ENCODE assay signal across 32 mouse cellular contexts in genomic region chr4:123803642-123804041, GRCm38 (mm10). TPM values are rescaled to one million over a fixed set of nuclear protein-coding genes. Genes with fewer than 3 reads are reported as not detected.
A peak's percentile ranks its signal among the peaks of the same experiment; 100 is the strongest.
DNase-seq lines count a peak whose midpoint lies in the region; ATAC-seq and TF ChIP-seq lines count a peak whose summit lies in the region.
"Had no signal": no experiment of that assay in that cellular context is flagged by ENCODE, and none has a peak within 500 bp of the region (broad histone marks: within the 10 kb centered on the region; RNA-seq: fewer than 3 reads in every experiment).

No protein-coding gene starts in this region.

- no peak for TF ChIP-seq EP300 in stomach, postnatal 0 days (optimal IDR thresholded peaks at IDR 0.05)

- H3K27ac ChIP-seq in stomach, postnatal 0 days (replicated peaks) = 0 out of 2 replicates have a peak overlapping the region, but pooled peaks have one; percentile 40
- H3K27ac ChIP-seq in heart, embryonic 11.5 days (ENCODE audit: low read depth, low read length) = no peak overlapping the region
- H3K27ac ChIP-seq: embryonic facial prominence, embryonic 10.5 days; forebrain, embryonic 12.5 days; gastrocnemius, adult 2 months; hindbrain, postnatal 0 days; limb, embryonic 15.5 days; liver, embryonic 14.5 days; lung, embryonic 15.5 days; neural tube, embryonic 12.5 days had no signal

- H3K27me3 ChIP-seq in Patski = no peaks in the 10 kb centered on the region
- no peaks in the 10 kb centered on the region for H3K27me3 ChIP-seq in stomach, postnatal 0 days (ENCODE audit: control insufficient read depth, insufficient read depth, low read length)
- no peaks in the 10 kb centered on the region for H3K27me3 ChIP-seq in heart, embryonic 11.5 days (ENCODE audit: control insufficient read depth, insufficient read depth, low read length)
- H3K27me3 ChIP-seq: forebrain, embryonic 12.5 days; limb, embryonic 15.5 days; lung, embryonic 15.5 days; megakaryocyte, embryonic 14.5 days; neural tube, embryonic 12.5 days had no signal

- no peaks in the 10 kb centered on the region for H3K36me3 ChIP-seq in stomach, postnatal 0 days (ENCODE audit: control insufficient read depth, insufficient read depth, low read length)
- no peaks in the 10 kb centered on the region for H3K36me3 ChIP-seq in heart, embryonic 11.5 days (ENCODE audit: control insufficient read depth, insufficient read depth, low read length)
- H3K36me3 ChIP-seq: embryonic facial prominence, embryonic 10.5 days; forebrain, embryonic 12.5 days; limb, embryonic 15.5 days; lung, embryonic 15.5 days; neural tube, embryonic 12.5 days had no signal

- no peaks in the 10 kb centered on the region for H3K4me1 ChIP-seq in stomach, postnatal 0 days (replicated peaks; ENCODE audit: control insufficient read depth, insufficient read depth)
- H3K4me1 ChIP-seq in lung, adult 2 months (ENCODE audit: control insufficient read depth, insufficient read depth, low read length) = no peaks in the 10 kb centered on the region
- no peaks in the 10 kb centered on the region for H3K4me1 ChIP-seq in heart, embryonic 11.5 days (ENCODE audit: control insufficient read depth, insufficient read depth, low read length)
- H3K4me1 ChIP-seq: embryonic facial prominence, embryonic 10.5 days; forebrain, embryonic 12.5 days; limb, embryonic 15.5 days; lung, embryonic 15.5 days; megakaryocyte, embryonic 14.5 days; neural tube, embryonic 12.5 days had no signal

- no peak for TF ChIP-seq CTCF in Patski (IDR thresholded peaks at IDR 0.05)
- TF ChIP-seq CTCF in stomach, postnatal 0 days (IDR thresholded peaks at IDR 0.05; ENCODE audit: low read depth) = no peak
- no peak for TF ChIP-seq CTCF in lung, adult 2 months (IDR thresholded peaks at IDR 0.05; ENCODE audit: insufficient read depth, low read length)

- no peak overlapping the region for H3K4me2 ChIP-seq in stomach, postnatal 0 days (replicated peaks; ENCODE audit: low read depth)
- no peak overlapping the region for H3K4me2 ChIP-seq in heart, embryonic 11.5 days
- H3K4me2 ChIP-seq: forebrain, embryonic 12.5 days; limb, embryonic 15.5 days; lung, embryonic 15.5 days; neural tube, embryonic 12.5 days had no signal

- H3K9ac ChIP-seq in stomach, postnatal 0 days (ENCODE audit: low read length) = no peak overlapping the region
- H3K9ac ChIP-seq in heart, embryonic 11.5 days (ENCODE audit: low read depth, low read length) = no peak overlapping the region
- H3K9ac ChIP-seq: forebrain, embryonic 12.5 days; limb, embryonic 15.5 days; liver, embryonic 14.5 days; lung, embryonic 15.5 days; neural tube, embryonic 12.5 days had no signal

- ATAC-seq in Patski = peak; percentile 86
- ATAC-seq in stomach, postnatal 0 days (ENCODE audit: low FRiP score, low TSS enrichment) = peak; percentile 67
- no peak for ATAC-seq in heart, embryonic 11.5 days (replicated peaks; ENCODE audit: insufficient number of reproducible peaks, low FRiP score, low TSS enrichment)
- no peak for ATAC-seq in cerebellum, adult (ENCODE audit: insufficient number of reproducible peaks, low FRiP score, low TSS enrichment)
- ATAC-seq: CD4-positive, CD25-positive, alpha-beta regulatory T cell, adult 4 months; hindbrain, postnatal 0 days; intestine, embryonic 16.5 days had no signal

- in situ Hi-C loops in Patski (cut with MboI; ENCODE audit: low pct_unique_long_range_greater_than_20kb) = no loop called here

- POLR2A ChIA-PET in Patski (lab: Charles Lee) = no interaction called here

- H3K9me3 ChIP-seq in stomach, postnatal 0 days (ENCODE audit: control insufficient read depth, low read length) = no peaks in the 10 kb centered on the region
- H3K9me3 ChIP-seq in heart, embryonic 11.5 days (replicated peaks; ENCODE audit: control insufficient read depth, low read length) = no peaks in the 10 kb centered on the region
- H3K9me3 ChIP-seq: embryonic facial prominence, embryonic 10.5 days; forebrain, embryonic 12.5 days; limb, embryonic 15.5 days; lung, embryonic 15.5 days; neural tube, embryonic 12.5 days had no signal

- no peak overlapping the region for H3K4me3 ChIP-seq in stomach, postnatal 0 days (ENCODE audit: low read depth, low read length)
- H3K4me3 ChIP-seq in lung, adult 2 months (replicated peaks; ENCODE audit: extremely low read depth, low read depth, low read length) = no peak overlapping the region
- no peak overlapping the region for H3K4me3 ChIP-seq in heart, embryonic 11.5 days (ENCODE audit: low read depth, low read length)
- H3K4me3 ChIP-seq: embryonic facial prominence, embryonic 10.5 days; forebrain, embryonic 12.5 days; gastrocnemius, adult 2 months; limb, embryonic 15.5 days; lung, embryonic 15.5 days; megakaryocyte, embryonic 14.5 days; neural tube, embryonic 12.5 days had no signal

- peak; percentile 16 for DNase-seq in urinary bladder, postnatal 14 days (ENCODE audit: low spot score)
- DNase-seq in urinary bladder, postnatal 10 days (ENCODE audit: low spot score) = no peak
- peak; percentile 93 for DNase-seq in Patski (ENCODE audit: low read depth, low spot score)
- DNase-seq in adrenal gland, postnatal 36 days = peak; percentile 41 to 54
- peak; percentile 14 for DNase-seq in stomach, postnatal 0 days (ENCODE audit: low spot score)
- no peak for DNase-seq in lung, adult 2 months
- DNase-seq: cerebellum, adult 9-10 months; gastrocnemius, adult 2 months; kidney, adult 9 months; kidney, postnatal 36 days; lung, postnatal 36 days; midbrain, embryonic 14.5 days; retina, postnatal 1 day had no signal

- no peak for TF ChIP-seq POLR2A in lung, adult 2 months (IDR thresholded peaks at IDR 0.05; ENCODE audit: borderline replicate concordance, extremely low read depth, low read depth, low read length)

- 55% methylated on average over 6 of the region's 6 CpGs for WGBS in stomach, postnatal 0 days
- 45% methylated on average over 6 of the region's 6 CpGs for WGBS in lung, adult 2 months
- WGBS in heart, embryonic 11.5 days (ENCODE audit: insufficient replicate concordance) = 59% methylated on average over 6 of the region's 6 CpGs

- CTCF ChIA-PET in Patski (lab: Charles Lee) = no interaction called here

RNA-seq across cellular contexts. Expression of gene Rhbdl2, which starts 16.0 kb away (rescaled TPM):
- 19.0 TPM for polyA plus RNA-seq in Patski (2021)
- total RNA-seq in adrenal gland, postnatal 36 days (2021) = 1 to 10 TPM; 1.1 to 2.7 TPM
- 9.5 and 11.0 TPM in 2 replicates for polyA plus RNA-seq in stomach, postnatal 0 days (2015; fragmentation: Nextera tagmentation; extraction: Ambion mirVana)
- 0.29 and 0.66 TPM in 2 replicates for polyA plus RNA-seq in lung, adult 2 months (2012; rRNA removed)
- polyA plus RNA-seq in heart, embryonic 11.5 days (2014; fragmentation: Nextera tagmentation; extraction: Ambion mirVana) = 1.9 and 2.1 TPM in 2 replicates
- total RNA-seq: common myeloid progenitor, adult 5-6 weeks; gastrocnemius, adult 2 months; hematopoietic stem cell, adult 5-6 weeks had no signal
- polyA plus RNA-seq: liver, embryonic 14.5 days had no signal

RNA-seq across cellular contexts. Expression of gene Akirin1, which starts 53.5 kb away (rescaled TPM):
- polyA plus RNA-seq in Patski (2021) = 30.5 TPM
- 10 to 100 TPM; 62.6 to 74.8 TPM for total RNA-seq in adrenal gland, postnatal 36 days (2021)
- polyA plus RNA-seq in stomach, postnatal 0 days (2015; fragmentation: Nextera tagmentation; extraction: Ambion mirVana) = 42.3 and 46.6 TPM in 2 replicates
- polyA plus RNA-seq in lung, adult 2 months (2012; rRNA removed) = 23.6 and 27.8 TPM in 2 replicates
- polyA plus RNA-seq in heart, embryonic 11.5 days (2014; fragmentation: Nextera tagmentation; extraction: Ambion mirVana) = 65.8 and 66.8 TPM in 2 replicates

RNA-seq across cellular contexts. Expression of gene 4933427I04Rik, which starts 55.8 kb away (rescaled TPM):
- polyA plus RNA-seq in Patski (2021) = 0.09 TPM
- total RNA-seq in adrenal gland, postnatal 36 days (2021) = not detected
- not detected in 2 replicates for polyA plus RNA-seq in stomach, postnatal 0 days (2015; fragmentation: Nextera tagmentation; extraction: Ambion mirVana)
- polyA plus RNA-seq in lung, adult 2 months (2012; rRNA removed) = not detected in 2 replicates
- polyA plus RNA-seq in heart, embryonic 11.5 days (2014; fragmentation: Nextera tagmentation; extraction: Ambion mirVana) = not detected in 2 replicates
- total RNA-seq: common myeloid progenitor, adult 5-6 weeks; gastrocnemius, adult 2 months; hematopoietic stem cell, adult 5-6 weeks; hindbrain, postnatal 0 days; left cerebral cortex, adult 18-20 months; left cerebral cortex, postnatal 25 days had no signal
- polyA plus RNA-seq: brain, embryonic 14.5 days; CD4-positive, CD25-positive, alpha-beta regulatory T cell, adult 4 months; embryonic facial prominence, embryonic 10.5 days; frontal cortex, adult 2 months; heart, embryonic 16.5 days; intestine, embryonic 16.5 days; liver, embryonic 14.5 days; lung, embryonic 15.5 days had no signal

Comparison
In these comparisons a context has a peak if more than half of its experiments do, and no peak if none do; other contexts are left out.
1. DNase-seq: peak in urinary bladder, postnatal 14 days (single experiment), Patski (single experiment), adrenal gland, postnatal 36 days (2 of 2) and stomach, postnatal 0 days (single experiment); none in urinary bladder, postnatal 10 days (single experiment) and lung, adult 2 months (single experiment).
2. ATAC-seq: peak in Patski (single experiment) and stomach, postnatal 0 days (single experiment); none in heart, embryonic 11.5 days (single experiment) and cerebellum, adult (single experiment).